Mouse (Mus musculus): ENCODE data around the gene Hbp1.

Hbp1 gene

GRCm38 (mm10) chr12:31950659-31951031 lies 310 bp upstream of the Hbp1 start:
- DNase-seq (ENCODE audit: low read depth, low spot score), result no peak

DNA sequence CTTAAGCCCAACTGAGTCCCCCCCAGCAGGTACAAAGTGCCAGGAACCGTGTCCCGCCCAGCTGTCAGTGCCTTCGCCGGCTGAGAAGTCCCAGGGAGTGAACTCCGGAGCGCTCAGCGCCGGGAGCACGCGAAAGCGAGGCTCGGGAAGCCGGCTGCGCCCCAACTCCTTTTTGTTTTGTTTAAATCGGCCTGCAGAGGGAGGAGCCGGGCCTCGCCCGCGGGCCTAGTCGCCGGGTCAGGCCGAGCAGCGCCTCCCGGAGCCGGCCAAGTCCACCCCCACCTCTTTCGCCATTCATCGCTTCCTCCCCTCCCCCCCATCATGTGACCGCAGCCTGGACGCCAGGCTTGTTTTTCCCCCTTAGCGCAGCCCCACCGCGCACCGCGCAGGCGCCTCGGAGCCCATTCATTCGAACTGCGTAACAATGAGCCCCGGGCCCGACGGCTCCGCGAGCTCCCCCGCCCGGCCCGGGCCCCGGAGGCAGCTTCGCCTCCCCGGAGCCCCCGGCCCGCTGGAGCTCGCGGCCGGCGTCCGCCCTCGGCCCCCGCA lies 1.1 kb downstream of the Hbp1 start:
- DNase-seq (ENCODE audit: low read depth, low spot score), result peak; percentile 96

- DNase-seq (ENCODE audit: low read depth, low spot score), result peak; percentile 23
Observed at GRCm38 (mm10) chr12:31948101-31949000, 2.0 kb downstream of the Hbp1 start.

DNA sequence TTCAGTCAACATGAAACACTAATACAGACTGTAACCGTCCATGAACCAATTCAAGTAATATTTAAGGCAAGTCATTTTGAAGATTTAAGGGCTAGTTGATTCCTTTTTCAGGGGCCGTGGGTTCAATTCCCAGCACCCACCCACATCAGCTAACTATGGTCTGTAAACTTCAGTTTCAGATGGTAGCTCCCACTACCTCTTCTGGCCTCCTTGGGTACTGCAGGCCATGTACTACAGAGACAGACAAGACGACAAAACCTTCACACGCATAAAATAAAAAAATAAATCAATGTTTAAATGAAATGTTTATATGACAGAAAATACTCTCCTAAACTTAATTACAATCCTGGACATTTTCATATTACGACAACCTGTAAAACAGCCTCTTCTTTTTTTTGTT lies 2.9 kb downstream of the Hbp1 start:
- DNase-seq (ENCODE audit: low read depth, low spot score), result peak; percentile 16

DNA sequence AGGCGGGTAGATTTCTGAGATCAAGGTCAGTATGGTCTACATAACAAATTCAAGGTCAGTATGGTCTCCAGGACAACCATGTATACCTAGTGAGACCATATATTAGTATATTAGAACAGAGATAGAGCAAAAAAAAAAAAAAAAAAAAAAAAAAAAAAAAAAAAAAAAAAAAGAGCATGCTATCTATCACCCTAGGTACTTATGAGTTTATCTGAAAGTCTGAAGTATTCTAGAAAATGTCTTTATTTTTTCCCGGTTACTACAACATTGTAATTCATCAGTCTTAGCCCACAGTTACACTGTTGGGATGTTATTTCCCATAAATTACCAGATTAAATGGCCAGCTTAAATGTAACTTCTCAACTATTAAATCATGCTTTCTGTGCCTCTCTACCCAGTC lies 5.9 kb downstream of the Hbp1 start:
- DNase-seq (ENCODE audit: low read depth, low spot score), result no peak

DNA sequence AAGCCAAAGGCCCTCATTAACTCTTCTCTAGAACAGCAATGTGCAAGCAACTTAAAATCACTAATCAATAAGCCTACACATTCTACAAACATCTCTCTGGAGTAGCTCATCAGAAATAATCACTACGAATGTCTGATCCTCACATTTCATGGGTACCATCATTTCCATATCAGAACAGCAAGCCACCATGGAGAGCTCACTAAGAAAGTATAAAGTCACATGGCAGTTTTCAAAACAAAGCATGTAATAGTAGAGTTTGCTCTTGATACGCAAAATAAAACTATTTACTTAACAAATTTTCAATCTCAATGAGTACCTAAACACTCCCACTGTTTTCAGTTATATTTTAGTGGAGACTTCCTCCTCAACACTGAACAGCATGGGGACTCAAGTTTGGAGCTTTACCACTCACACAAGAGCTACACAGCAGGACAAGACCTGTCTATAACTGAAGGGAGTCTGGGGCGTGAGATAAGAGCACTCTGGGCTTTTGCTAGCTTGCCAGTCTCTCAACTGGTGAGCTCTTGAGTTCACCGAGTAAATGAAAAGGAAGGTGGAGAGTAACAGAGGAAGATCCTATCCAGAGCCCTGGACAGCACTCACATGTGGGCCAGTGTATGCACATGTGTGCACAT lies 7.2 kb downstream of the Hbp1 start:
- no peak for DNase-seq (ENCODE audit: low read depth, low spot score)

DNA sequence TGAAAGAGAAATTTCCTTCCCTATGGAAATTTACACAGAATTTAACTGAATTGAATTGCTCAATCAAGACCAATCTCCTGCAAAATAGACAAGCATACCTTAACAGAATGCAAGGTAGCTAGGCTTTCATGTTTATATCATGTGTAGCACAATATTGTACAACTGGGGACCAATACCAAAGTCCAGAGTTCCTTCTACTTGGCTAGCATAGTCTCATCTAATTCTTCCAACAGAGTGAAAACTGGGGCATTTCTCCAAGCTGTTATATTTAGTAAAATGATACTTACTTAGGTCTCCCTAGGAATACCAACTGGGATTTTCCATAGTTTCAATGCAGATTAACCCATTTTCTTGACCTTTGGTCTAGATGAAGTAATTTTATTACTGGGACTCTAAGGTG lies 11.3 kb downstream of the Hbp1 start:
- no peak for DNase-seq (ENCODE audit: low read depth, low spot score)

- DNase-seq (ENCODE audit: low read depth, low spot score), result no peak
Observed at GRCm38 (mm10) chr12:31938391-31938997, 11.8 kb downstream of the Hbp1 start.

DNA sequence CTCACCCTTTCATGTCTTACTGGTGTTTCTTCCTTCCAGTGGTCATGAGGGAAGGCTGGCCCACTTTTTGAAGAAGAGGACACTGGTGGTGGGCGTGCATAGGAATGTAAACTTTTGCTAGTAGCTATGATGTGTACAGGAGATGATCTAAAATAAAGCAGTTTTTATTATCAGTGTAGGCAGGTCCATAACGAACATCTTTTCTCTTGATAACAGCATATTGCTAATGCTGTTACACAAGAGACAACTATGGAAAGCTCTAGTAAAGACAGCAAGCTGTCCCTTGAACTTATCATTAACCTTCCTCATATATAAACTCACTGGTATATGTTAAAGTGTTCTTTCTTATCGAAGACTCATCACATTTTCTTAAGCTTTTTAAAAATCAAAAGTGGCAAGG lies 12.7 kb downstream of the Hbp1 start:
- no peak for DNase-seq (ENCODE audit: low read depth, low spot score)

GRCm38 (mm10) chr12:31936657-31937300 lies 13.6 kb downstream of the Hbp1 start:
- DNase-seq (ENCODE audit: low read depth, low spot score), result peak; percentile 67

DNA sequence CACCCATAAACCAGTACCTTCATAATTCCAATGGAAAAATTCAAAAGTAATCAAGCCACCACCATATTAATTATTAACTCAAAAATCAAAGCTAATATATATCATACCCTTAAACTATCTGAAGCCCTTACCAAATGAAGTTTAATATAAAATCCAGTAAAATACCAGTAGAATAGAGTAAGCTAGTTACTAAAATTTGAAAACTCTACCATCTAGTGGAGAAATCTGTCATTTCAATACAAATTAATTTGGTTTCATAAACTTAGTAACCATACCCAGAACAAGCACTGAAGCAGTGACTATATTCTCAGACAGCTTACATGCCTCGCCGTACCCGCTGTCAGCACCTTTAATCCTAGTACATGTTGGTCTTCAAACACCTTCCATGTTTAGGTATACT lies 18.5 kb downstream of the Hbp1 start:
- DNase-seq (ENCODE audit: low read depth, low spot score), result no peak

DNA sequence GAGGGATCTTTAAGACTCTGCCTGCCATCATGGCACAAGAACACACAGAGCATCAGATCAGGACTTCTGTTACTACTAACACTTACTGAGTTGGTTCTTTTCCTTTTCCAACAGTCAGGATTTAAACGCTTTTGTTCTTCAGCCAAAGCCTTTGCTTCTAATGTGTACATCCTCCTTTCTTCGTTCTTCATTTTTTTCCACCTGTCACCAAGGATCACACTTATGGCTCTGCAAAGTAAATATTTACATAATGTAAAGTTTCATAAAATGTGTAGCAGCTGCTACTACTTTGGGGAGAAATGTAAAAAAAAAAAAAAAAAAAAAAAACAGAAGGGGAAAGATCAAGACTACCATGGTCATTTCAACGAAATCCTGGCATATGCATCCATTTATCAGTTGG lies 21.8 kb downstream of the Hbp1 start:
- DNase-seq (ENCODE audit: low read depth, low spot score), result no peak

GRCm38 (mm10) chr12:31926661-31927061 lies 23.7 kb downstream of the Hbp1 start:
- peak; percentile 35 for DNase-seq (ENCODE audit: low read depth, low spot score)

DNA sequence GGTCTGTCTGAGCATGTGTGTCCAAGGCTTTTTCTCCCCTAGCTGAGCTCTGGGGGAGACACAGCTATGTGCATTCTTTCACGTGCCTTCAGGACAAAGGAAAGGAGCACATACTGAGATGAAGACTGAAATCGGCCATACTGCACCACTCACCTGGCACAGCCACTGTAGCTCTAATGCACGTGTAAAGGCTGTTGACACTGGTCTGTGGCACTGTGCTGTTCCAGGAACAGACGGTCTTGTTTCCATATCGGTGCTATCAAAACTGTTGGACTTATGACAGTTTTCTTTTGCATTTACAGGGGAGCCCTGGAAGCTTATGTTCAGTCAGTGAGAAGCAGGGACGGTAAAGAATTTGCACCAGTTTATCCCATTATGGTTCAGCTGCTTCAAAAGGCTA lies 25.0 kb downstream of the Hbp1 start:
- no peak for DNase-seq (ENCODE audit: low read depth, low spot score)

- no peak for DNase-seq (ENCODE audit: low read depth, low spot score)
Observed at GRCm38 (mm10) chr12:31924135-31924534, 26.2 kb downstream of the Hbp1 start.

DNA sequence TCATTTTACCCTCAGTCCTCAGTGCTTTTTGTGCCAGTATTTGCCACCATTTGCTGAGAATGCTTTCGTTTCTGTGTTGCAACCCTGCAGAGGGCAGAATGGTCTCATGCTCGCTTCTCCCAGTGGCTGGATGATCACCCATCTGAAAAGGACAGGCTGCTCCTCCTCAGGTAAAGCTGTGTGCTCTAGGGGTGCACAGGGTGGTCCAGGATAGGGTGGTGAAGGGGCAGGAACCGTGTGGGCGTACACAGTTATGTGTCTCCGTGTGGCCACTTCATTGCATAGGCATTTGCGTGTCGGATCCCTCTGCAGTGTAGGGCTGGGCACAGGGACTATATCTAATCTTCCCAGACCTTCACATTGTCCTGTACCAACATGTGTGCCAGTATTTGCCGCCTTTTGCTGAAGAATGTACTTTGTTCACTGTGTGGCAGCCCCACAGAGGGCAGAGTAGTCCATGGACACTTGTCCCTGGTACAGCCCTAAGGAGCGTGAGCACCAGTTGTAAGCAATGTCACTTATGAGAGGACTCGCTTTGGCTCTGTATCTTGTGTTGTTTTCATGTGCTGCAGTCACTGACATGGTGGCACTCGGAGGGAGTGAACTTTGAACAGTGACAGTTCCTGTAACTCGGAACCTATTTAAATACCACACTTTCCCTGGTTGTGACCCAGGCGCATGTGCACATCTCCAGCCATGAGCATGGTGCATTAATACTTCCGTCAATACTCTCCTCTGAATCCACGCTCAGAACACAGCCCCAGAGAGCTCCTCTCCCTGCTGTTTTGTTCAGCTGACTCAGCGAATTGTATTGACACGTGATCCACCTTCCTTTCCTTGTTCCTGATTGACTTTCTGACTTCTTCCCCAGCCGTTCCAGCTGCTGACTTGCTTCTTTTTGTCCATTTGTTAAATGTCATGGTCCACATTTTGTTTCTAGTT lies 29.6 kb downstream of the Hbp1 start:
- DNase-seq (ENCODE audit: low read depth, low spot score), result no peak

GRCm38 (mm10) chr12:31917245-31917644 lies 33.1 kb downstream of the Hbp1 start:
- no peak for DNase-seq (ENCODE audit: low read depth, low spot score)

- no peak for DNase-seq (ENCODE audit: low read depth, low spot score)
Observed at GRCm38 (mm10) chr12:31916691-31917090, 33.6 kb downstream of the Hbp1 start.

GRCm38 (mm10) chr12:31913614-31914013 lies 36.7 kb downstream of the Hbp1 start:
- no peak for DNase-seq (ENCODE audit: low read depth, low spot score)

GRCm38 (mm10) chr12:31912966-31913551 lies 37.3 kb downstream of the Hbp1 start:
- no peak for DNase-seq (ENCODE audit: low read depth, low spot score)

Data from forelimb bud, embryonic 11.5 days (tissue).